Mouse (Mus musculus): Measurements from ENCODE around the gene Tmem270.

- no peak for TF ChIP-seq CTCF (IDR thresholded peaks at IDR 0.05; ENCODE audit: low read depth, low read length)
- no peak for TF ChIP-seq POLR2A (IDR thresholded peaks at IDR 0.05; ENCODE audit: borderline replicate concordance, low read depth, low read length)
These were observed 47.3 kb downstream of the Tmem270 start for GRCm38 (mm10) chr5:134859193-134859592.
